Mouse (Mus musculus) intestine, embryonic 14.5 days (tissue): ENCODE results near the gene Mycn. TPM values are rescaled to one million over a fixed set of nuclear protein-coding genes. Genes with fewer than 3 reads are reported as not detected.

Experiments used
- ATAC-seq: fragments of 200-750 bp; cut with Nextera tagmentation; replicated peaks from 2 replicates; pipeline ENCODE4 v1.8.0; 2017; ENCODE audit warnings: low read depth, moderate number of reproducible peaks, moderate TSS enrichment, moderate library complexity; ENCODE audit not compliant: low FRiP score, low TSS enrichment
- DNase-seq: peaks from one replicate; pipeline ENCODE4 v3.0.0-alpha.2; 2018; ENCODE audit warnings: low spot score
- H3K27ac ChIP-seq: fragments of 300-500 bp; sonication (generic); 2 replicates; pipeline ENCODE4 v1.5.1; 2014; ENCODE audit warnings: low read depth, mild to moderate bottlenecking, control low read depth
- H3K27me3 ChIP-seq: fragments of 300-500 bp; sonication (generic); replicated peaks from 2 replicates; pipeline ENCODE4 v1.6.1; 2014; ENCODE audit warnings: low read length, control low read depth; ENCODE audit not compliant: control insufficient read depth, insufficient read depth
- H3K36me3 ChIP-seq: fragments of 300-500 bp; sonication (generic); 2 replicates; pipeline ENCODE4 v1.6.1; 2014; ENCODE audit warnings: low read length, control low read depth; ENCODE audit not compliant: control insufficient read depth, insufficient read depth
- H3K4me1 ChIP-seq: fragments of 300-500 bp; sonication (generic); replicated peaks from 2 replicates; pipeline ENCODE4 v1.6.1; 2014; ENCODE audit warnings: low read length, control low read depth, mixed read lengths; ENCODE audit not compliant: control insufficient read depth, insufficient read depth
- H3K4me2 ChIP-seq: fragments of 300-500 bp; sonication (generic); 2 replicates; pipeline ENCODE4 v1.6.1; 2014; ENCODE audit warnings: low read length
- H3K4me3 ChIP-seq: fragments of 300-500 bp; sonication (generic); 2 replicates; pipeline ENCODE4 v1.5.1; 2014; ENCODE audit warnings: low read depth, low read length, control low read depth, mixed read lengths
- H3K9ac ChIP-seq: fragments of 300-500 bp; sonication (generic); 2 replicates; pipeline ENCODE4 v1.6.1; 2014; ENCODE audit warnings: mild to moderate bottlenecking, low read length
- H3K9me3 ChIP-seq: fragments of 300-500 bp; sonication (generic); 2 replicates; pipeline ENCODE4 v1.6.1; 2016; ENCODE audit warnings: low read length, control low read depth; ENCODE audit not compliant: control insufficient read depth
- WGBS: fragments of 180-500 bp; shearing (Covaris S2); extraction: QIAGEN DNeasy Blood & Tissue Kit; methylation state at CpG from one replicate; pipeline ENCODE4 v1.1.7; 2014; 5-methylcytosine and 5-hydroxymethylcytosine counted together
- polyA plus RNA-seq: library from polyadenylated mRNA; unstranded; fragments of >200 nt; fragmentation: Nextera tagmentation; extraction: Ambion mirVana; gene quantifications from 2 replicates; pipeline ENCODE4 v1.2.1, GENCODE M21; 2014

The Mycn gene
- polyA plus RNA-seq, 1 experiment from 2014 or later = 78.3 TPM

GRCm38 (mm10) chr12:12898356-12899126, 43.2 kb downstream of the Mycn start:
- ATAC-seq = no peak
- no peaks in the 10 kb centered on the region for H3K9me3 ChIP-seq
- H3K9ac ChIP-seq = no peak overlapping the region
- H3K4me2 ChIP-seq = no peak overlapping the region
- H3K36me3 ChIP-seq = no peaks in the 10 kb centered on the region
- no peak overlapping the region for H3K4me3 ChIP-seq
- no peaks in the 10 kb centered on the region for H3K27me3 ChIP-seq
- no peaks in the 10 kb centered on the region for H3K4me1 ChIP-seq
- 59% methylated on average over 2 of the region's 2 CpGs for WGBS
- no peak overlapping the region for H3K27ac ChIP-seq
- no peak for DNase-seq

DNA sequence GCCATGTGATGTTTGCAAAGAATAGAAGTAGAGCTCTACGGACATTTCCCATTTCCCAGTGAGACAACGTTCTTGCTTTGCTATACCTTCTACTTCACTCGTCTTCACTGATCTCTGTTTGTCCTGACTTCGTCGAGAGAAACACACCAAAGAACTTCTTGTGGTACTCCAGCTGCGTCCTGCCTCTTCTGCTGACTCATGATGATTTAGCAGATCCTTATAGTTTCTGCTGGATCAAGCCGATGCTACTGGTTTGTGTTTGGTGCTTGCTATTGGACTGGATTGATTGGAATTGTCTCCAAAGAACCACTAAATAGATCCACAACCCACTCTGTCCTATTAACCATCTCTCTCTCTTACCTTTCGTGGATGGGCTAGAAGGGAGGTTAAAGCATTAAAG, 47.7 kb downstream of the Mycn start:
- DNase-seq (no peak), ATAC-seq (no peak)
- Histone ChIP-seq H3K4me3 (no peak overlapping the region), H3K36me3 (no peaks in the 10 kb centered on the region), H3K4me1 (no peaks in the 10 kb centered on the region), H3K9me3 (no peaks in the 10 kb centered on the region), H3K27ac (no peak overlapping the region), H3K27me3 (no peaks in the 10 kb centered on the region), H3K4me2 (no peak overlapping the region), H3K9ac (no peak overlapping the region)
- 89% methylated on average over 8 of the region's 8 CpGs for WGBS

- 64% methylated on average over 15 of the region's 15 CpGs for WGBS
- H3K27me3 ChIP-seq = no peaks in the 10 kb centered on the region
- no peak overlapping the region for H3K9ac ChIP-seq
- H3K9me3 ChIP-seq = no peaks in the 10 kb centered on the region
- no peaks in the 10 kb centered on the region for H3K36me3 ChIP-seq
- DNase-seq (no peak), ATAC-seq (no peak)
- no peak overlapping the region for H3K4me2 ChIP-seq
- no peaks in the 10 kb centered on the region for H3K4me1 ChIP-seq
- H3K27ac ChIP-seq = no peak overlapping the region
- no peak overlapping the region for H3K4me3 ChIP-seq
These were observed 55.4 kb downstream of the Mycn start for GRCm38 (mm10) chr12:12886191-12886889.
